Mouse (Mus musculus): ENCODE data around the gene 1810013L24Rik.

- TF ChIP-seq MAX (IDR thresholded peaks at IDR 0.05) (no peak), CEBPB (IDR thresholded peaks at IDR 0.05; ENCODE audit: low read depth) (peak; percentile 58)
Measured at GRCm38 (mm10) chr16:8790886-8791285, 39.0 kb upstream of the 1810013L24Rik start.
